Mouse (Mus musculus) liver, postnatal 0 days (tissue): ENCODE measurements at regions not wholly inside any gene's neighbourhood (a gene's known extent, or its start where the extent isn't known, plus 50 kb on each side); places are given as distances from the start of the nearest gene placed in this dataset.

ENCODE experiments used
- CTCF ChIP-seq: sonication (generic); IDR thresholded peaks from 2 replicates; pipeline ENCODE4 v1.5.1; 2016; ENCODE audit warnings: antibody characterized with exemption, low read depth
- EP300 ChIP-seq: IDR thresholded peaks from 2 replicates; pipeline ENCODE4 v1.6.1; 2016; ENCODE audit warnings: antibody characterized with exemption, low read depth, mild to moderate bottlenecking

DNA sequence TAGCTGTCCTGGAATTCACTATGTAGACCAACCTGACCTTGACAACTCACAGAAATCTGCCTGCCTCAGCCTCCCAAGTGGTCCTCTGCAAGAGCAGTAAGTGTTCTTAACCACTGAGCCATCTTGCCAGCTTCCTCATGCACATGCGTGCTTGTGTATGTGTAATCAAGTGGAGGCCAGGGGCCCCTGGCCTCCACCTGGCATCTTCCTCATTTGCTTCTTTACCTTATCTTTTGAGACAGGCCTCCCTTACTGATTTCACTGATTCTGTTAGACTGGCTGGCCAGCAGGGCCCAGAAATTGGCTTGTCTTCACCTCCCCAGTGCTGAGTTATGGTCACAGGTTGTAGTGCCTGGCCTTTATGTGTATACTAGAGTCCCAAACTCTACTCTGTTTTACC is 162.6 kb downstream of the Phlda1 start:
- no peak for TF ChIP-seq CTCF
- TF ChIP-seq EP300 = 0 out of 2 replicates have a peak, but pooled peaks have one; percentile 32
